Comparison of ENCODE assay signal across 16 mouse cellular contexts in the genomic region with DNA sequence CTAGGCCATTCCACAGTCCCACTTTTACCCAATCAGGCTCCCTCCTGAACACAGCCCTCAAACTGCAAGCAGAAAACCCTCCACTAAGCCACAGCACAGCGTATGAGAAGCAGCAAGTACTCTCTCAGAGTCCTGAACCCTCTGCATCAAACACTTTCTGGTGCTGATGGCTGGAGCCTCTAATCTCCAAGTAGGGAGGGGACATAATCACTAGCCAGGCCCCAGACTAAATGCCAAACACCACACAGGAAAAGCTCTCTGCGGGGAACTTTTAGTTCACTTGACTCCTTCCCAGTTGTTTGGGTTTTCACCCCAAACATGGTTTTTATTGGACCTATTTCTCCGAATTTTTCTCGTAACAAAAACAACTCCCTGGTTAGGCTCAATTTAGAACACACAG. TPM values are rescaled to one million over a fixed set of nuclear protein-coding genes. Genes with fewer than 3 reads are reported as not detected.
DNase-seq lines count a peak whose midpoint lies in the region; ATAC-seq lines count a peak whose summit lies in the region.
"Had no signal": no experiment of that assay in that cellular context is flagged by ENCODE, and none has a peak within 500 bp of the region (broad histone marks: within the 10 kb centered on the region; RNA-seq: fewer than 3 reads in every experiment).

No protein-coding gene starts in this region.

- H3K27me3 ChIP-seq in heart, embryonic 12.5 days (replicated peaks): no peaks in the 10 kb centered on the region
- no peaks in the 10 kb centered on the region for H3K27me3 ChIP-seq in forebrain, embryonic 14.5 days (replicated peaks; ENCODE audit: control insufficient read depth, insufficient read depth, low read length)
- H3K27me3 ChIP-seq: embryonic facial prominence, embryonic 13.5 days had no signal

- H3K4me2 ChIP-seq in heart, embryonic 12.5 days: peak overlapping the region; percentile 35
- no peak overlapping the region for H3K4me2 ChIP-seq in forebrain, embryonic 14.5 days (ENCODE audit: low read length)
- H3K4me2 ChIP-seq: embryonic facial prominence, embryonic 13.5 days; hindbrain, embryonic 14.5 days had no signal

- intact Hi-C loops in gastrocnemius, postnatal 14 days (cut with DNase I; ENCODE audit: low total_unique reads): no loop called here
- intact Hi-C loops in gastrocnemius, postnatal 36 days (cut with DNase I): no loop called here

- peak; percentile 62; the same call in 1 of the 2 replicates for ATAC-seq in heart, embryonic 12.5 days (ENCODE audit: insufficient number of reproducible peaks, low FRiP score)
- ATAC-seq in forebrain, embryonic 14.5 days: no peak
- ATAC-seq: intestine, postnatal 0 days; liver, postnatal 0 days had no signal

- WGBS in heart, embryonic 12.5 days: 5% methylated on average over 4 of the region's 4 CpGs
- WGBS in forebrain, embryonic 14.5 days: 54% methylated on average over 4 of the region's 4 CpGs

- H3K36me3 ChIP-seq in heart, embryonic 12.5 days: no peaks in the 10 kb centered on the region; the same call in 1 of the 2 replicates
- no peaks in the 10 kb centered on the region for H3K36me3 ChIP-seq in forebrain, embryonic 14.5 days (ENCODE audit: control insufficient read depth, insufficient read depth, low read length)
- H3K36me3 ChIP-seq: embryonic facial prominence, embryonic 13.5 days had no signal

- peaks cover 5% of the 10 kb centered on the region; the same call in 1 of the 2 replicates for H3K9me3 ChIP-seq in heart, embryonic 12.5 days (replicated peaks)
- H3K9me3 ChIP-seq in forebrain, embryonic 14.5 days (replicated peaks; ENCODE audit: control insufficient read depth, low read length): no peaks in the 10 kb centered on the region
- H3K9me3 ChIP-seq: embryonic facial prominence, embryonic 13.5 days had no signal

- H3K4me3 ChIP-seq in heart, embryonic 12.5 days: no peak overlapping the region
- no peak overlapping the region for H3K4me3 ChIP-seq in forebrain, embryonic 14.5 days (ENCODE audit: low read depth, low read length)
- H3K4me3 ChIP-seq: embryonic facial prominence, embryonic 13.5 days; megakaryocyte, embryonic 14.5 days had no signal

- H3K9ac ChIP-seq in heart, embryonic 12.5 days: no peak overlapping the region
- H3K9ac ChIP-seq in forebrain, embryonic 14.5 days (ENCODE audit: low read length): no peak overlapping the region
- H3K9ac ChIP-seq: embryonic facial prominence, embryonic 13.5 days; hindbrain, embryonic 14.5 days; liver, postnatal 0 days had no signal

- peak; percentile 14 for DNase-seq in gastrocnemius, postnatal 14 days
- DNase-seq in gastrocnemius, postnatal 36 days: no peak
- peak; percentile 49 for DNase-seq in urinary bladder, postnatal 14 days (ENCODE audit: low spot score)
- no peak for DNase-seq in urinary bladder, postnatal 25 days (ENCODE audit: low spot score)
- peak; percentile 67 for DNase-seq in heart, postnatal 4 days
- no peak for DNase-seq in right cerebral cortex, adult 2 months (ENCODE audit: low spot score in 2 of 2)
- DNase-seq in forebrain, embryonic 14.5 days (ENCODE audit: low spot score): no peak
- DNase-seq: adrenal gland, adult 2 months; cerebellum, postnatal 36 days; liver, postnatal 0 days; right cerebral cortex, postnatal 14 days had no signal

- peak overlapping the region; percentile 80 for H3K27ac ChIP-seq in heart, embryonic 12.5 days (ENCODE audit: poor library complexity, severe bottlenecking)
- no peak overlapping the region for H3K27ac ChIP-seq in forebrain, embryonic 14.5 days (ENCODE audit: low read depth, low read length)
- H3K27ac ChIP-seq: embryonic facial prominence, embryonic 13.5 days; hindbrain, embryonic 14.5 days had no signal

- H3K4me1 ChIP-seq in heart, embryonic 12.5 days (replicated peaks): peaks cover 85% of the 10 kb centered on the region
- peaks cover 6% of the 10 kb centered on the region; the same call in 1 of the 2 replicates for H3K4me1 ChIP-seq in forebrain, embryonic 14.5 days (ENCODE audit: control insufficient read depth, insufficient read depth, low read length)

RNA-seq across cellular contexts. Expression of gene Cgnl1, which starts 25.0 kb away (rescaled TPM):
- 1 to 10 TPM; 8.5 to 9.3 TPM for total RNA-seq in gastrocnemius, postnatal 14 days (2021)
- total RNA-seq in gastrocnemius, postnatal 36 days (2021): 1 to 10 TPM; 4.0 to 7.6 TPM
- 54.6 and 57.2 TPM in 2 replicates for polyA plus RNA-seq in heart, embryonic 12.5 days (2016; fragmentation: Nextera tagmentation; extraction: Ambion mirVana)
- total RNA-seq in heart, postnatal 4 days (2021): 10 to 100 TPM; 55.8 to 56.7 TPM
- polyA plus RNA-seq in forebrain, embryonic 14.5 days (2014; fragmentation: Nextera tagmentation; extraction: Ambion mirVana): 2.3 and 3.5 TPM in 2 replicates

Comparison
In these comparisons a context has a peak if more than half of its experiments do, and no peak if none do; other contexts are left out.
1. DNase-seq: peak in gastrocnemius, postnatal 14 days (single experiment), urinary bladder, postnatal 14 days (single experiment) and heart, postnatal 4 days (single experiment); none in gastrocnemius, postnatal 36 days (0 of 2), urinary bladder, postnatal 25 days (single experiment), right cerebral cortex, adult 2 months (0 of 2) and forebrain, embryonic 14.5 days (single experiment).
2. RNA of gene Cgnl1, which starts 25.0 kb away (total RNA-seq): 55.8 to 56.7 TPM in heart, postnatal 4 days; 8.5 to 9.3 TPM in gastrocnemius, postnatal 14 days and 4.0 to 7.6 TPM in gastrocnemius, postnatal 36 days; every median in the first group is over 4 times any median in the second.